Mouse (Mus musculus) cerebellum, postnatal 36 days (tissue): ENCODE measurements at regions not wholly inside any gene's neighbourhood (a gene's known extent, or its start where the extent isn't known, plus 50 kb on each side); places are given as distances from the start of the nearest gene placed in this dataset.

Experiments
- DNase-seq, 2 experiments: peaks; one replicate each; pipeline ENCODE4 v3.0.0; 2021 to 2022; ENCODE audit warnings: mixed read lengths in 2 of 2

DNA sequence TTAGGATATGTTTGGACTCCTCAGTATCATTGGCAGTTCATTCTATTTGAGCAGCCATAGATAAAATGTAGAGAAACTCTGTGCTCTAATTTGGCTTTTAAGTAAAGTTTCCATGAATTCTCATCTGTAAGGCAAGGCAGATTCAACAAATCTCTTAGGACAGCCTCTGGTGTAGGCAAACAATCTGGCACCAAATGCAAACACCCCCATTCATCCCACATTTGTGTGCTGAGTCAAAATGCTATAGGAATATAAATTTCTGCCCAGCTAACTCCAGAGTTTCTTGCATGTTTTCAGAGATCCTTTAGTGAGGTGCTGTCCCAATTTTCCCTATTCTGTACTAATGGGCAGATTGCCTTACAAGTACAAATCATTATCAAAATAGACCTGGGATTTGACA lies 695.7 kb upstream of the Kif18a start:
- DNase-seq: no peak

DNA sequence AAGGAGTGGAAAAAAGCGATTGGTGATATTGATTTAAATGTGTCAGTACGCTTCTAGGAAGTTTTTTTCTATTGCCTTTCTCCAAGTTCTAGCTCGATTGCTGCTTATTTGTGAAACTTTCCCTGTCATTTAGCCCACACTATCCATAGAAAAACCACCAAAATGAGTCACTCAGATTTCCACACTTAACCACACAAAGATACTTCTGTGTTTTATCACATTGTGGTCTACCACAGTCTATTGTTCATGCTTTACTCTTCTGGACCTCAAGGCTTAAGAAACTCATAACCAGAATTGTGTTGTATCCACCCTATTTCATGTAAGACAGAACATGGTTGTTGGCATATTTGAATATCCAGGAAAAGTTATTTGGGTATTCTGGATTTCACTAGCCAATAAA lies 687.0 kb upstream of the Kif18a start:
- no peak for DNase-seq

GRCm38 (mm10) chr2:108600346-108600745 lies 680.2 kb upstream of the Kif18a start:
- no peak for DNase-seq

DNA sequence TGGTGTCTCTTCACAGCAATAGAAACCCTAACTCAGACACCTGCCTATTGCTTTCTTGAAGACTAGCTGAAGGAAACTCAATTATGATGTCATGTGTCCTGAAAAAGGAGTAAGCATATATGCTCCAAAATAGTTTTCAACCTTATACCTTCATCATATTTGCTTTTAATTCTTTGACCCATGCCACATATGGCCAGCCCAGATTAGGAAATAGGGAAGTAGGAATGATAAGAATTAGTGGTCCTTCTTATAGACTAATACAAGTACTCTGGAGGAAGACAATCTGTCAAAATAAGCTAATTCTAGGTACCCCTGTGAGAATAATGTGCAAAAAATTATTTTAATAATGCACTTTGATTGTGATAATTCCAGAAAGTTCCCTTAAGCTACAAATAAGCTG lies 661.0 kb upstream of the Kif18a start:
- DNase-seq: no peak

DNA sequence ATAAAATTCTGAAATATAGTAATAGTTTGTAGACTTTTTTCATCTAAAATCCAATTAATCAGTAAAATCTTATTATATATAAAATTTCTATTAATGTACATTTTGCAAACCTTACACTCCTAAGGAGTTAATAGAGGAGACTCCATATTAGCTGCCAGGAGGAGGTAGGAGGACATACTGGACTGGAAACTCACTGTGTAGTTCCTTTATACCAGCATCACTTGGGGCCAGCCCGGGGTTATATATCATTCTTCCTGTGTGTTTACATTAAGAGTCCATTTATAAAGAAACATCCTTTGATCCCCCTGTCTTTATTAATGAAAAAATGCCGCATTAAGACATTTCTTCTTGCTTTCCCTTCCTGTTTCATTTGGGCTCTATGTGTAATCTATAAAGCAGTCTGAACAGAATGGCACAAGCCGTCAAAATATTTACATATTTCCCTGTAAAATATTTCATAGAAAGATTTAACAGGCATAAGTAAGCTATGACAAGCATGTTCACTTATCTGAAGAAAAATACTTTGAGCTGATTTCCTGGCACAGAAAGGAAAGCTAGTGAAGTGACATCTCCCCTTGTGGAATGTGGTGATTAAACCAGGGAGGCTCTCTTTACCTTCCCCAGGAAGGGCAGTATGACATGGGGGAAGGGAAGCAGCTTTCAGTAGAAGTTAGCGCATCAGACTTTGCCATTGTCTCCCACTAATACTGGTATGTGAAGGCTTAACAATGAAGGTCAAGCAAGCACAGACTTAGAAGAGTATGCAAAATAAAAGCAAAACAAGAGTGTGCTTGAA lies 658.0 kb upstream of the Kif18a start:
- DNase-seq: no peak

GRCm38 (mm10) chr2:108635644-108636043 lies 644.9 kb upstream of the Kif18a start:
- DNase-seq: no peak

DNA sequence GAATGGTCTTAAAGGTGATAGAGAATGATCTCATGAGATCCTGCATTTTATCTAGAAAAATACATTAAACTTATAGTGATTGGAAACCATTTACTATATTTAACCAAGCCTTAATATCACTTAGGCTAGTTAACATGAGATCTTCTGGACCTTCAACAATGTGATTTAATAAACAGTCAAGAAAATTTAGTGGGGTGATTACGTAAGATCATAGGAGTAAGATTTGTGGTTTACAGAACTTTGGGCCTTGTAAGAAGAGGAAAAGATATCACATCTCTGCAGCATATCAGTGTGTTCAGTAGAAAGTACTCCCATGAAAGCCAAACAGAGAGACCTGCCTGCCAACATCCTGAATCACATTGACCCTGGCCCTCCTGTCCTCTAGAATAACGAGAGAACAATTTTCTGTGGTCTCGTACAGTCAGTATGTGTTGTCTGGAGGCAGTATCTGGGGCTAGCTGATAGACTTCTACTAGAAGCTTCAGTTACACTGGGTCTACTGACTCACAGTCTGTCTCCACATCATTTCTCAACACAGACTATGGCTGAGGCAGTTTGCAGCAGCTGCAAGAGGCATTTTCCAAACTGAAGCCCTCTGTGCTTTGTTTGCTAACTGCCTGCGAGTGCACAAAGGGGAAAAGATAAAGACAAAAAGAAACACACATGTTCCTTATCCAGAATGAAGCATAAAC lies 619.7 kb upstream of the Kif18a start:
- DNase-seq: no peak

DNA sequence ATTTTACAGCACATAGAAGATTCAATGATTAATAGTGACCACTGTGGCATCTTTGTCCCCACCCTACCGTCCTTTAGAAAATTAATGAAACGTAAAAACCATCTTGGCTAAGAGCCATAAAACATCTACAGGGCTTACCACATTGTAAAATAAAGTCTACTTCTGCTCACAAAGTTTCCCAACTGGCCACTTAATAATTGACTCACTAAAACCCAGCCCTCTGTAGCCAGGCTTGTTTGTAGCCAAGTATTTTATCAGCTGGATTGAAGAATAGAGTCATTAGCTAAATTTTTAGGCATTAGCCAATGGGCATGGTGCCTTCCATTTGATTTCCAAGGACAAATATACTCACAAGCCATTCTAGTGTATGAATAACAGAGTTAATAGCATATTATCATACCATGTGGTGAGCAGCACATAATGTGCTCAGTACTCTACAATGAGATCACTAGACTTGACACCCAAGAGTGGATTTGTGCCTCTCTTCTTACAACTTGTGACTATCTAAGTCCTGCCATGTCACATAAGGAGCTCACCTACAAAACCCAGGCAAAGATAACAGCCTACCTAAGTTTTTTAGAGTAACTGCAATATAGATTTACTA lies 602.7 kb upstream of the Kif18a start:
- no peak for DNase-seq

- DNase-seq: no peak
Observed at GRCm38 (mm10) chr2:108681574-108681973, 599.0 kb upstream of the Kif18a start.

DNA sequence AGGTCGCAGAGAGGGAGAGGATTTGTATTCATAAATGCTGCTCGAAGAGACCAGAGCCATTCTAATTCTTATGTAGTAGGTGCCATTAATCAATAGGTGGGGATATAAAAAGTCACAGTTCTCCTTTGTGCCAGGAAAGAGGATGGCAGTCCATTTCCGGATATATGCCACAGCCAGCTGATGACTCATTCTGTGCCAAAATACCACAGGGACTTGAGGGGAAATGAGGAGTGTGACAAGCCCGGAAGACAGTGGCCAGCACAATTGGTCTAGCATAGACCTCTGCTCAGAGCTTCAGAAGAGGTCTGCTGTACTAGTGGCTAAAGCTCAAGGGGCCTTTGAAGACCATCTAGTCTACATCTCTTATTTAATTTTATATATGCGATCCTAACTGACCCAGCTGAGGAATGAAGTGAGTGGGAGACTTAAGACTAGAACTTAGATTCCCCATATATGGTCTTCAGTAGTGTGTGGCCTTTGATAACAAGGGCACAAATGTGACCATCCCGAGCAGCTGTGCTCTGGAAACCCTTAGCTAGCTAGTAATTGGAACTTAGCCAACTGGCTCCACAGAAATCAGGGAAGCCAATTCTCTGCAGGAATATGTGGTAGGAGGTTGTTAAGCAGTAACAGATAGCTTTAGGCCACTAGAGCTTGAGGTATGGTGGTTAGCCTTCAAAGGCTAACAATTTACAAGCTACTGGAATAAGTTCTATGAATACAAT lies 594.4 kb upstream of the Kif18a start:
- DNase-seq: no peak

DNA sequence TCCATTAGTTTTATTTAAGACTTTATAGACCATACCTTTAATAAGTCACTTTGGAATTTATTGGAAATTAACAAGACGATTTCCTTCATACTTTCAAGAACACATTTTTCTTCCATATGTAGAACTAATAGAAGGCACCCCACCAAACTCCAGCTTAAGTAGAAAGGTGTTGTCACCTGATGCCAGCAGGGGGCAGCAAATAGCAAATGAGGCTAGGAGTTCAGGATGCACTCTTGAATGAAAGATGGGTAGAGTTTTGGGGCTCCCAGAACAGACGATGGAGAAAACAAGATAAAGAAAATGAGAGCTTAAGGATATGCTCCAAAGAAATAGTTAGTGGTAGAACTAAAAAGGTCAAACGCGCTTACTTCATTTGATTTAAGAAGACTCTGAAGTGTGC lies 590.4 kb upstream of the Kif18a start:
- DNase-seq: peak; percentile 55

DNA sequence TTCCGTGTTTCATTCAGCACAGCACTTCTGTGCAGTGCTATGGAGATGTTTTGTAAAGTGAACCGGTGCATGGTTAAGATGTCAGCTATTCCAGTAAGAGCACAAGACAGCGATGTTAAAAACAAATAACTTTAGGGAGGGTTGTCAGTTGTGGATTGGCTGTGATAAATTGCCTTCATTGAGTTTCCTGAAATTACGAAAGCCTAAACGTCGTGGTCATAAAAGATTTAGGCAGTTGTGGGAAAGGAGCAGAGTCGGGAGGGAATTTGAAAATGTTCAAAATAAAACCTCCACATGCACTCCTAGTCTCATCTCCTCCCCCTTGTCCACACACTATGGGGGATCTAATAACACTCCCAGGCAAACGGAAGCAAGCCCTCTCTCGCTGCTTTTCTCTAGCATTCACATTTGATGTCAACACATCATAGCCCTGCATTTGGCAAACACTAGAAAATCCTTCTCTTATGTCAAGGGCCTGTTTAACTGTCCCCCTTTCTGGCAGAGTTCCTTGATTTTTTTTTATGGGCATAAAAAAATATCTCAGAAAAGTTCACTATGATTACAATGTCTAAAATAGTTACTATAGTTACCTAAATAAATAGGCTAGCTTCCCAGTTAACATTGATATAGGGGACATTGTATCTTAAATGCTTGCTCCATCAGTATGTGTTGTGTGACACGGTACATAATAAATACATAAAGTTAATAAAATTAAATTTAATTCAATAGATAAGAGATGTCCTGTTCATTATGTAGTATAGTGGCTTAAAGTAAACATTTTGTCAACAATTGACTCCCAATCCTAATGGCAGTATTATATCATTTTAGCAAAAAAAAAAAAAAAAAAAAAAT lies 589.2 kb upstream of the Kif18a start:
- DNase-seq: no peak

DNA sequence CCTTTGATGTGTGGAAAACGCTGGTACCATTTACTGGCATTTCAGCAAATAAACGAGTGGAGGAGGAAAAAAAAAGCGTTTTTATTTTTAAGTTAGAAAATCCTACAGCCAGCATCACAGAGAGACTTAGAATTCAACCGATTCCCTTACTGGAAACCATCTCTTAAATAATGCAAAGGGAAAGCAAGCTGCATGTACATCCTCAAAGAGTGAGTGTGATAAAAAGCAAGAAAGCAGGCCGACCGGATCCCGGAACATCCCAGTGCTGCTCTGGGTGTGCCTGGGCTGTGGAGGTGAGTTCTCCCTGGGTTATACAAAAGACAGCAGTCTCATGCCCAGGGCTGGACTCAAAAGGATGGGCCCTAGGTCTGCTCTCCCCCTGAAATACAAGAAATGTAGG lies 579.2 kb upstream of the Kif18a start:
- DNase-seq: no peak

GRCm38 (mm10) chr2:108707856-108708855 lies 572.4 kb upstream of the Kif18a start:
- no peak for DNase-seq

GRCm38 (mm10) chr2:108742079-108742478 lies 538.5 kb upstream of the Kif18a start:
- no peak for DNase-seq

DNA sequence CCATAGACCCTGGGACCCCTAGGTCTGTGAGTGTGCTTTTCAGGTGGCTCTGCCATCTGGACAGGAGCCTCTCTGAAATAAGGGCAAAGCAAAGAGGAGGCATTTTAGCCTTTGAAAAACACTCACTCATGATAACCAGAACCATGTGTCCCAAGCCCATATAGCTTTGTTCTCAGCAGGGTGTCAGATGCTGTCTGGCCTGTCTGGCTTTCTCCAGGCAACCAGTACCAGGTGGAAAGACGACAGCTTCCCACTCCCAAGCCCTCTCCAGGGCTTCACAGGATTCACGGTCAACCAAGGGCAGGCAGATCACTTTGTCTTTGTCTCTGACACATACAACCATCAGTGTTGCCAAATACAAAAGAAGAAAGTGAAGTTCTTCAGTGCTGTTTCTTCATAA lies 537.0 kb upstream of the Kif18a start:
- no peak for DNase-seq

GRCm38 (mm10) chr2:108744797-108745196 lies 535.7 kb upstream of the Kif18a start:
- DNase-seq: no peak

- DNase-seq: no peak
Observed at GRCm38 (mm10) chr2:108753494-108754225, 526.9 kb upstream of the Kif18a start.

DNA sequence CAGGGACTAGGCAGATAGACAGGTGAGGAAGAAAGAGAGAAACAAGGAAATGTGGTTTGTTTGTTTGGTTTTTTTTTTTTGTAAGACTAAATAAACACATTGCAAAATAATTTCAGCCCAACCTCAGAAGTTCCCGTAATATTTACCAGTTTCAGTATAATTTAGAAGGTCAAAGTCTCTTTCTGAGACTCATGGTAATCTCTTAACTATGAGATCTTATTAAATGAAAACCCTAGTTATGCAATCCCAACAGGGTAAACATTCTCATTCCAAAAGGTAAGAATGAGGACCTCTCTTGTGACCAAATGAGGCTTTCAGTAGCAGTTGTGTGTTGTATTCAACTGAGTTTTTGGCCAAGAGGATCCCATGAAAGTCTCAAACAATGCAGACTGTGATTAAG lies 524.7 kb upstream of the Kif18a start:
- no peak for DNase-seq

- DNase-seq: no peak
Observed at GRCm38 (mm10) chr2:108756251-108756650, 524.3 kb upstream of the Kif18a start.
